Mouse (Mus musculus): ENCODE measurements at regions not wholly inside any gene's neighbourhood (a gene's known extent, or its start where the extent isn't known, plus 50 kb on each side); places are given as distances from the start of the nearest gene placed in this dataset.

GRCm38 (mm10) chr1:194109172-194110071, 508.6 kb upstream of the Plxna2 start:
- peaks cover 9% of the 10 kb centered on the region; the same call in 1 of the 2 replicates for H3K4me1 ChIP-seq (replicated peaks; ENCODE audit: low read depth, low read length)
- H3K36me3 ChIP-seq (ENCODE audit: insufficient read depth, low read length), result no peaks in the 10 kb centered on the region
- no peaks in the 10 kb centered on the region for H3K9me3 ChIP-seq (ENCODE audit: low read length)
- H3K27me3 ChIP-seq (ENCODE audit: insufficient read depth, low read length), result 0 out of 2 replicates have a peak, but pooled peaks cover 3% of the 10 kb centered on the region
- no peak for TF ChIP-seq NANOG (IDR thresholded peaks at IDR 0.05; ENCODE audit: borderline replicate concordance, low read length)
- no peak for TF ChIP-seq CTCF (conservative IDR thresholded peaks at IDR 0.05; ENCODE audit: low read length)
- no peak for TF ChIP-seq POU5F1 (IDR thresholded peaks at IDR 0.05; ENCODE audit: borderline replicate concordance, low read length)
- H3K4me3 ChIP-seq (replicated peaks; ENCODE audit: low read length), result no peak overlapping the region

- peaks cover 9% of the 10 kb centered on the region; the same call in 1 of the 2 replicates for H3K4me1 ChIP-seq (replicated peaks; ENCODE audit: low read depth, low read length)
- no peaks in the 10 kb centered on the region for H3K9me3 ChIP-seq (ENCODE audit: low read length)
- no peak overlapping the region for H3K4me3 ChIP-seq (replicated peaks; ENCODE audit: low read length)
- H3K36me3 ChIP-seq (ENCODE audit: insufficient read depth, low read length), result no peaks in the 10 kb centered on the region
- TF ChIP-seq POU5F1 (IDR thresholded peaks at IDR 0.05; ENCODE audit: borderline replicate concordance, low read length), result no peak
- no peak for TF ChIP-seq CTCF (conservative IDR thresholded peaks at IDR 0.05; ENCODE audit: low read length)
- TF ChIP-seq NANOG (IDR thresholded peaks at IDR 0.05; ENCODE audit: borderline replicate concordance, low read length), result no peak
- H3K27me3 ChIP-seq (ENCODE audit: insufficient read depth, low read length), result 0 out of 2 replicates have a peak, but pooled peaks cover 3% of the 10 kb centered on the region
Observed at GRCm38 (mm10) chr1:194108132-194108531, 509.9 kb upstream of the Plxna2 start.

GRCm38 (mm10) chr1:194107271-194107938, 510.6 kb upstream of the Plxna2 start:
- Histone ChIP-seq H3K27me3 (ENCODE audit: insufficient read depth, low read length) (0 out of 2 replicates have a peak, but pooled peaks cover 3% of the 10 kb centered on the region), H3K4me1 (replicated peaks; ENCODE audit: low read depth, low read length) (peaks cover 9% of the 10 kb centered on the region; the same call in 1 of the 2 replicates), H3K9me3 (ENCODE audit: low read length) (no peaks in the 10 kb centered on the region), H3K36me3 (ENCODE audit: insufficient read depth, low read length) (no peaks in the 10 kb centered on the region), H3K4me3 (replicated peaks; ENCODE audit: low read length) (no peak overlapping the region)
- TF ChIP-seq CTCF (conservative IDR thresholded peaks at IDR 0.05; ENCODE audit: low read length) (no peak), POU5F1 (IDR thresholded peaks at IDR 0.05; ENCODE audit: borderline replicate concordance, low read length) (no peak), NANOG (IDR thresholded peaks at IDR 0.05; ENCODE audit: borderline replicate concordance, low read length) (no peak)

- no peak overlapping the region for H3K4me3 ChIP-seq (replicated peaks; ENCODE audit: low read length)
- no peaks in the 10 kb centered on the region for H3K27me3 ChIP-seq (ENCODE audit: insufficient read depth, low read length)
- H3K4me1 ChIP-seq (replicated peaks; ENCODE audit: low read depth, low read length), result no peaks in the 10 kb centered on the region
- TF ChIP-seq POU5F1 (IDR thresholded peaks at IDR 0.05; ENCODE audit: borderline replicate concordance, low read length) (no peak), NANOG (IDR thresholded peaks at IDR 0.05; ENCODE audit: borderline replicate concordance, low read length) (no peak), CTCF (conservative IDR thresholded peaks at IDR 0.05; ENCODE audit: low read length) (no peak)
- H3K36me3 ChIP-seq (ENCODE audit: insufficient read depth, low read length), result no peaks in the 10 kb centered on the region
- H3K9me3 ChIP-seq (ENCODE audit: low read length), result no peaks in the 10 kb centered on the region
Observed at GRCm38 (mm10) chr1:194089918-194090548, 528.0 kb upstream of the Plxna2 start.

- Histone ChIP-seq H3K36me3 (ENCODE audit: insufficient read depth, low read length) (no peaks in the 10 kb centered on the region), H3K4me1 (replicated peaks; ENCODE audit: low read depth, low read length) (no peaks in the 10 kb centered on the region), H3K27me3 (ENCODE audit: insufficient read depth, low read length) (no peaks in the 10 kb centered on the region), H3K4me3 (replicated peaks; ENCODE audit: low read length) (no peak overlapping the region), H3K9me3 (ENCODE audit: low read length) (no peaks in the 10 kb centered on the region)
- TF ChIP-seq NANOG (IDR thresholded peaks at IDR 0.05; ENCODE audit: borderline replicate concordance, low read length), result no peak
- TF ChIP-seq POU5F1 (IDR thresholded peaks at IDR 0.05; ENCODE audit: borderline replicate concordance, low read length), result no peak
- TF ChIP-seq CTCF (conservative IDR thresholded peaks at IDR 0.05; ENCODE audit: low read length), result no peak
Observed at GRCm38 (mm10) chr1:194058512-194058911, 559.5 kb upstream of the Plxna2 start.

GRCm38 (mm10) chr1:194056544-194056943, 561.5 kb upstream of the Plxna2 start:
- Histone ChIP-seq H3K36me3 (ENCODE audit: insufficient read depth, low read length) (no peaks in the 10 kb centered on the region), H3K4me3 (replicated peaks; ENCODE audit: low read length) (no peak overlapping the region), H3K27me3 (ENCODE audit: insufficient read depth, low read length) (no peaks in the 10 kb centered on the region), H3K9me3 (ENCODE audit: low read length) (no peaks in the 10 kb centered on the region), H3K4me1 (replicated peaks; ENCODE audit: low read depth, low read length) (no peaks in the 10 kb centered on the region)
- TF ChIP-seq POU5F1 (IDR thresholded peaks at IDR 0.05; ENCODE audit: borderline replicate concordance, low read length) (no peak), CTCF (conservative IDR thresholded peaks at IDR 0.05; ENCODE audit: low read length) (no peak), NANOG (IDR thresholded peaks at IDR 0.05; ENCODE audit: borderline replicate concordance, low read length) (no peak)

GRCm38 (mm10) chr1:194049746-194050351, 568.2 kb upstream of the Plxna2 start:
- TF ChIP-seq CTCF (conservative IDR thresholded peaks at IDR 0.05; ENCODE audit: low read length) (no peak), POU5F1 (IDR thresholded peaks at IDR 0.05; ENCODE audit: borderline replicate concordance, low read length) (no peak)
- Histone ChIP-seq H3K9me3 (ENCODE audit: low read length) (no peaks in the 10 kb centered on the region), H3K27me3 (ENCODE audit: insufficient read depth, low read length) (no peaks in the 10 kb centered on the region), H3K4me3 (replicated peaks; ENCODE audit: low read length) (no peak overlapping the region), H3K36me3 (ENCODE audit: insufficient read depth, low read length) (no peaks in the 10 kb centered on the region), H3K4me1 (replicated peaks; ENCODE audit: low read depth, low read length) (no peaks in the 10 kb centered on the region)

Data from E14TG2a.4 (cell line).